Mouse (Mus musculus): Measurements from ENCODE around the gene Vsig8.

GRCm38 (mm10) chr1:172509235-172509634 is 46.5 kb upstream of the Vsig8 start:
- no peak for TF ChIP-seq CTCF (IDR thresholded peaks at IDR 0.05)
- no peak for TF ChIP-seq EP300 (IDR thresholded peaks at IDR 0.05)
